Mouse (Mus musculus) T-cell, adult 2 months (primary cell): ENCODE measurements at regions not wholly inside any gene's neighbourhood (a gene's known extent, or its start where the extent isn't known, plus 50 kb on each side); places are given as distances from the start of the nearest gene placed in this dataset.
A peak's percentile ranks its signal among the peaks of the same experiment; 100 is the strongest.

Source experiments
- DNase-seq: peaks from one replicate; pipeline ENCODE4 v3.0.0; 2022; ENCODE audit warnings: low spot score

DNA sequence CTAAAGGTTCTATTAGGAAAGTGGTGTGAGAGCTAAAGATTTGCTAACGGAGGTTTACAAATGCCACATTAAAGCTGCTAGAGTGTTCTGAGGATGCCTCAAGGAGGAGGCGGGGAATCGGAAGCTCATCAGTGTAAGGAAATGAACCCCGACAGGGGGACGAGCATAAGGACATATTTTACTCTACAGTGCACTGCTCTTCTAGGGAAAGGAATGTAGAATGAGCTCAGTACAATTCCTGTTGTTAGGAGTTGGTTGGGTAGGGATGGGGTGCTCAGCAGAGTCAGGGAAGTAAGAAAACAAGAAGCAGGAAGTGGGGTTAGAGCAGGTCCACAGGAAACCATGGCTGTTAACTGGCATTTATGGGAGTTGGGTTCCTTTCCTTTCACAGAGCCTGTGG is 54.6 kb downstream of the Mex3b start:
- peak; percentile 2 for DNase-seq

DNA sequence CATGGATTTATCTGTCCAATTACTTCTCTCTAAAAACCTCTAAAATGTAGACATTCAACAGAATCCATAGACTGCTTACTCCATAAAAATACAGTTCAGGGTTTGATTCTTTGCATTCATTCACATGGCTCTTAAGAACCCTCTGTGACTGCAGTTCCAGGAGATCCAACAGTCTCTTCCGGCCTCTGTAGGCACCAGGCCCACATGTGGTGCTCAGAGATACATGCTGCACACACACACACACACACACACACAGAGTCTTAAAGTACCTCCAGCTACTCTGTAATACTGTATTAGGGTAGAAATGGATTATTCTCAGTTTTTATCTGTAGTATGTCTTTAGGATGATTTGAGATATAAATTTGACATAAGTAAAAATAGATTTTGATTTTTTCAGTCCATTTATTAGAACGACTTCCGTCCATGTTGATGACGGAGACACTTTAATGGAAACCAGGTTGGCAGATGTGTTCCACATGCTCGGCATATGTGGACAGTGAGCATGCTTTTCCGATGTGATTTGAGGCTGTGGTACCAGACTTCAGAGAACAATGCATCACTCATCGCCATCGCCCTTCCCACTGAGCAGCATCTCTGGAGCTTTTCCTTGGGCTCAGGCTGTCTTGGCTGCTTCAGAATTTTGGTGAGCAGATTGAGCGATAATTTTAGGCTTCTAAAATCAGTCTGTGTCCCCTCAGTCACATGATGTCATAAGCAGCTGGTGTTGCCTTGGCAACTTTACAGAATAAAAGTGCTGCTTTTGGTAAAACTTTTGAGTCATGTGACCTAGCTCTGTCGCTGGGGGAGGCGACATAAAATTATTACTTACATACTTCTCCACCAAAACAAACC is 56.3 kb downstream of the Mex3b start:
- DNase-seq: no peak

DNA sequence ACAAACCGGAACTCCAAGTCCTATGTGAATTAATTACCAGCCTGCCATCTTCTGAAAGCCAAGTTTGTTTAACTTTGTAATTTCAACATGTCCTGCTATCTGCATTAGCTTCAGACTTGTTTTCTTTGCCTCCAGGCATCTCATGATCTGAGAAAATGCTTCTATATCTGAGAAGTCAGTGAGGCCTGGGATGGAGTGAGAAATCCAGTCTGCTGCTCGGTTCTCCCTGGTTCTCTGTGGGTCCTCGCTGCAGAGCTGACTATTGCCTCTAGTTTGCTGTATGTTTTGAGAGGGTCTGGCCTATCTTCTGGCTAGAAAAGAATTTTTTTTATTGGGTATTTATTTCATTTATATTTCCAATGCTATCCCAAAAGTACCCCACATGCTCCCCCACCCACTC is 57.0 kb downstream of the Mex3b start:
- DNase-seq: no peak

DNA sequence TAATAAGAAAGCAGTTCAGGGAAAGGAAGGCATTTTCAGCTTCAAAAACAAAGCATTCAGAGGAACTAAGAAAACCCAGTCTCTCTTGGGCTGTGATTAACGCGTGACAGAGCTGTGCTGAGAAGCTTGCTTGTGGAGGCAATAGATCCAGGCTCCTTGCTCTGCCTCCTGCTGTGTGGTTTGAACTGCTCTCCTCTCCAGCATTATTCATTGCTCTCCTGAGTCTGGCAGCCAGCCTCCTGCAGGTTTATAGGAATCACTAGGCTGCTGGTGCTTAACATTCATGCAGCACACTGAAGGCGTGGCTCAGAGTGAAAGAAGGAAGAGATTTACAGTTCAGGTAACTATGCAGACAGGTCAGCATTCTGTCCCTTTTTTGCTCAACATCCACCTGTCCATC is 71.2 kb downstream of the Mex3b start:
- DNase-seq: no peak

DNA sequence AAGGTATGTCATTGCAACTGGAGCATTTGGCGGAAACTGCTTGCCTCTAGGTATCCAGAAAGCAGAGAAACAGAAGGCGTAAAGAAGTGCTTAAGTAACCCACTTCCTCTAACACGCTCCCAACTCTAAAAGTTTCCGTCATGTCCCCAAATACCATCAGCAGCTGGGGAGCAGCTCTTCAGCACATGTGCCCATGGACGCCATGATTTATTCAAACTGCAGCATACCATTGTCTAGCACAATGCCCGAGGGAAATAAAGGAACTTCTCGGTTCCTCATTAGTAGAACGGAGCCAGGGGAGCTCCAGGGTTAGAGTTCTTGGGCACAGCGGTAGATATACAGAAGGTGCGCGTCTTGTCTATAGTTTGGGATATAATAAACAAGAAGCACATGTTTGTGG is 72.4 kb downstream of the Mex3b start:
- DNase-seq: no peak

DNA sequence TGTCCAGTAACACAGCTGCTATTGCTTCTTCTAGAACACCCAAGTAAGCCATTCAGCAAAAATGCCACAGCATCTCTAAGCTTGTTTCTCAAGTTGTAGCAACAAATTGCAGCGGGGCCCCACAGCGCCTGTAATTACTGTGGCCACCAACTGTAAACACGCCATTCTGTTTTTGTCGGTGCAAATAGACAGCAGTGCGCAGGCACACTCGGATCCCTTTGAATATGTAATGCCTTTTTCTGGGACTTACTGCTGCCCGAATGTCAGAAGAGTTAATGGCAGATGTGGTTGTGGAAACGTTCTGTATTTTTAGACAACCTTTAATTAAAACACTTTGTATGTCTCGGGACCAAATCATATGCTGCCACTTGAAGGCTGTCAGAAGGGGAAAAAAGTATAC is 76.2 kb downstream of the Mex3b start:
- DNase-seq: no peak

DNA sequence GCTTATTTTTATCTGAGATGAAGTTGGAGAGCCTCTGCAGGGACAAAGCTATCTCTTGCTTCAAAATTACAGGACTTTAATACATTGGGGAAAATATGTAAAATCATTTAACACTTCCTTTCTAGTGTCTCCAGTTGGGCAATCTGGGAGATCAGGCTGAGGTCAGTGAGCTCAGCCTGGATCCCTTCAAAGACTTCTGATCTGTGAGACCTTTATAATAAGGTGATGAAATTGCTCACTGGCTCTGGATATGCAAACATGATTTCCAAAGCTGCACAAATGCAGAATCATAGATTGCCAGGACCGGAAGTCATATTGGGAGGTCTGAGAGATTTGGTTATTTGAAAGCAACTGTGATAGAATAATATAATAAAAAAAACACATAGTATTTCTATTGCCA is 76.7 kb downstream of the Mex3b start:
- no peak for DNase-seq

DNA sequence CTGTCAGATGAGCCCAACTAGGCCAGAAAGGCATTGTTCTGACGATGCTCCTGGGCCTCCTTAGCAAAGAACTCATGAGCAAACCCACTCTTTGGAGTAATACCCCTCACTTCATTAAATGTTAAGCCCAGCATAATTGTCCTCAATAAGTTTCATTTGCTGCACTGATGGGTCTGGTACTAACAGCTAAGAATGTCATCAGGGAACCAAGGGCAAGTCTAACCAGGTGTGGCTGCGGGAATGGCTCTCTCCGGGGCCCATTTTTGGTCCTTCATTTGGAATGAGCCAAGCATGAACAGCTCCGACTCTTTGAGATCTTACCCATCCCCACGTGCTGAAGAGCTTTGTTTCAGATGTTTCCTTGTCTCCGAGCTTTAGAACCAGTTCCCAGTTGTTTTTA is 82.2 kb downstream of the Mex3b start:
- no peak for DNase-seq

DNA sequence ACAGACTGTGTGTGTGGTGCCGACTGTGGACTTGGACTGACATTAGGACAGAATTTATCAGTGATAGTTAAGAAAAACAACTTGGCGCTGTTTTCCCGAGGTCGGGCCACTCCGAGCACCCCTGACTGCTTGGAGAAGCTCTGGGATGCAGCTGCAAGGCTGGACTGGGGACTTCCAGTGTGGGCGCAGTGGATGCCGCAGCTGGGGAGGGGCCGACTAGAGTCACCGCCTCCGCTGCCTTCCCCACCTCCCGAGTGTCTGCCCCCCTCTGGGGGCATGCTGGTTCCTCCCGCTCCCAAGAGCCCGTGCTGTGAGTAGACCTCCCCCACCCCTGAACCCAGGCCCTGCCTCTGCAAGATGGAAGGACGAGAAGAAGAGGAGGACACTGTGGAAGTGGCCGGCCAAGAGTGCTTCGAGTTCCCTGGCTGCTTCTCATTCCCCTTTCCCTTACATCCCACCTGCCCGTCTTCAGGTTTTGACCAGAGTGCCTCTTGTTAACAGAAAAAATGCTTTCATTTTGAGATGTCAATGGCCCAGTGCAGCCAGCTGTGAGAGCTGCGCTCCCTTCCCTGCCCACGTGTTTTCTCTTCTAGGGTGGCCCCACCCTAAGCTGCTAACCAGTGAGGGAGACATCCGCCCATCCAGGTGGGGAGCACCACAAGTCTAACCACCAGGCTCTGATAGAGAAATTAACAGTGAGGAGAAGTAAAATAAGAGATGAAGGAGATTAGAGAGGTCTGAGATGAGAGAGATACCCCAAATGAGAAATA is 90.3 kb downstream of the Mex3b start:
- peak; percentile 53 for DNase-seq

DNA sequence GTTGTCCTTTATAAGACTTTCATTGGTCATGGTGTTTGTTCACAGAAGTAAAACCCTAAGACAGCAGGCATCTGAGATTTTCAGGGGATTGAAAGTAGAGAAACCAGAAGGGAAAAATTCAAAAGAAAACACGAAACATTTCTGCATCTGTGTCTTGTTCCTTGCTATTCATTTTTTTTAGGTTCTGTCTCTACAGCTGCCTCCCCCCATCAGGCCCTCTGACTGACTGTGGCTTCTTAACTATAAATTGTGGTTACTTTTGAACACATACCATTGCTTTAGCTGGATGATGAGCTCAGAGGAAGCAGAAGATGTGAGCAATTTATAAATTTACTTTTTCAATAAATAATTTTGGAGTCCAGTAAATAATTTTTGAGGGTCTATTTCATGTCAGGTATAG is 103.5 kb downstream of the Mex3b start:
- DNase-seq: no peak

DNA sequence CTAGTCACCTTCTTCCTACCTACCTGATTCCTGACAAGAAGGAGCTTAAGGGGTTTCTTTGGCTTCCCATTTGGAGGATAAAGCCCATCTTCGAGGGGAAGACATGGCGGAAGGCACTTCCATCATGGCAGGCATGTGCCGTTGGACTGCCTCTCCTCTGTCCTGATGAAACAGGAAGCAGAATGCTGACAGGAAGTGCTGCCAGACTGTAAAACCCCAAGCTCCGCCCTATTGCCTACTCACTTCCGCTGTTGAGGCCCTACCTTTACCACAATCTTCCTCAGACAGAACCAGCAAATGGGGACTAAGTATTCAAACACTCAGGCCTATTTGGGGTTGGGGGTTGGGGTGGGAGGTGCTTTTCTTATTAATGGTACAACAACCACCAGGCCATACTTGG is 104.1 kb downstream of the Mex3b start:
- peak; percentile 58 for DNase-seq

DNA sequence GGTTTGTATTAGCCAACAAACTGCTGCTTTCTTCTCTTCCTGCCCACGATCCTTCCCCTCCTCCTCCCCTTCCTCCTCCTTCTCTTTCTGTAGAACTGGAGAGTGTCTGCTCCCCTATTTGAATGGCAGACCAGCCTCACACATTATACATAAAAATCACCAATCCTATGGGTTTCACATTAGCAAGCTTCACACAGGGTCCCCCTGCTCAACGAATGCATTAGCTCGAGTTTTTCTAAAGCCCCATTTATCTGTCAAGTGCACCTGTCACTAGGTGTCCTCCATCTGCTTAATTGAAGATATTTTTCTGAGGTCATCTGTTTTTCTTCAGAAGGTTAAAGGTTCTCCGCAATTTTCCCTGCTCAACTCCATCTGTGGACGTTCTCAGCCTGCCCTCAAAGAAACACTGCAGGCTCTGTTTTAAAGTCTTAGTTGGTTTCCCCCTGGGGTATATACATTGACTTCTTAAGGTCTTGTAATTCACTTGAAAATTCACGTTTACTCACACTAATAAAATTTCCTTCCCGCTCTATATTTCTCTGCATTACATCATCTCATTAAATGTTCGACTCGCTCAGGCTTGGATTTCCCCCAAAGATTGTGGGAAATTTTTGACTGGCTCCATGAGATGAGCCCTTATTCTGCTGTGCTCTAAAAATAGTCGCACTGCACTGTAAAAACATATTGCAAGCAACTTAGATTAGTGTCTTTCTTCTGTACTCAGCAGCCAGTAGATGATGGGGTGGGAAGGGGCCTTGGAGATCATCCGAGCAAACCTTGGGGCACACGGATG is 105.3 kb downstream of the Mex3b start:
- DNase-seq: no peak

DNA sequence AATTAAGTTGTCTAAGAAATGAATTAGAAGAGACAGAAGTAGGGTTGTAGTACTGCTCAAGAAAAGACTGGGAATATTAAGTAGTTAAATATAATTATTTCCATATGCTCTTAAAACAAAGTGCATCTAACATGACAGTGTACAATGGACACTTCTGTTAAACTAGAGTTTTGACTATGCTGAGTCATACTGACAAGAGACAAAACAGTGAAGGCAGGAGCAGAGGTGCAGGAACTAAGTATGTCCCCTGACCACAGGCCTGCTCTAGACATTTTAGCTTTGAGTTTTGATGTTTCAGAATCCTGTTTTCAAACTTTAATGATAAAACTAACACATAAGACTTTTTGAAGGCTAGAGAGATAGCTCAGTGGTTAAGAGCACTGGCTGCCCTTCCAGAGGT is 123.6 kb downstream of the Mex3b start:
- DNase-seq: no peak

DNA sequence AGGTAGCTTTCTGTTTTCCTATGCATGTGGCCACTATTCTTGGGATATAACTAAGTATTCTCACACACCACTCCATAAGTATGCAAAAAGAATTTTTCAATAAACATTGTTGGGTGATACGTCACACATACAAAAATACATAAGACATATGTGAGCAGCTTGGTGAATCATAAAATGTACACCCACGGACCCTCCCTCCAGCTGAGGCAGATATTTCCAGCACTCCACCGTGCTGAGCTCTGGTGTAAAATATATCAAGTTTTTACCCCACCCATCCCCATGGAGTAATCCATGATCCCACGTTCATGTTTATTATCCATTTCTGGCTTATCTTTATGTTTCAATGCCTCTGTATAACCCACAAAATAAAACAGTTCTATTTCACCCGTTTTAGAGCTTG is 126.0 kb downstream of the Mex3b start:
- DNase-seq: no peak

DNA sequence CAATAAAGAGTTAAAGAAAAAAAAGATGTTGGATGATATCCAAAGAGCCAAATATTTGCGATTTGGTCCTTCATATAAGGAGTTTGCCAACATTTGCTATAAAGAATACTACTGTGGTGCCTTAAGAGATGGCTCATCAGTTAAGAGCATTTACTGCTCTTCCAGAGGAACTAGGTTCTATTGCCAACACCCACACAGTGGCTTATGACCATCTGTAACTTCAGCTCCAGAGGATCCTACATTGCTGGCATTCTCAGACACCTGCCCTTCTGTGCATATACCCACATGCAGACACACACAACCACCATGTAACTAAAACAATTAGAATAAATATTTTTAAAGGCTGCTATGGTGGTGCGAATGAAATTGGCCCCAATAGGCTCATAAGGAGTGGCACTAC is 131.7 kb downstream of the Mex3b start:
- DNase-seq: no peak

DNA sequence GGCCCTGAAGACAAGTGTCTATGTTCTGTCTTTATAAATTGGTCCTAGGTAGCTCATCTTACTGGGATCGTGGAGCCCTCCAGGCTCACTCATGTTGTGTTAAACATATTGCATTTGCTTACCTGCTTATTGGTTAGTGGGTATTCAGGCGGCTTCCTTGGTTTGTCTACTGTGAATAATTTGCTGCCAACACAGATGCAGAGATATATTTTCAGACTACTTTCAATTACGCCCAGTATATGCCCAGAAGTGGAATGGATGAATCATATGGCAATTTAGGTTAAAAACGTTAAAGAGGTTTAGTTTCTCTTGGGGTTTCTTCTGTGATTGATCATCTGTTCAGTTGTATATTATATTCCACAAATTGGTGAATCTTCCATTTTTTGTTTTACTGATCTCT is 140.4 kb downstream of the Mex3b start:
- no peak for DNase-seq

DNA sequence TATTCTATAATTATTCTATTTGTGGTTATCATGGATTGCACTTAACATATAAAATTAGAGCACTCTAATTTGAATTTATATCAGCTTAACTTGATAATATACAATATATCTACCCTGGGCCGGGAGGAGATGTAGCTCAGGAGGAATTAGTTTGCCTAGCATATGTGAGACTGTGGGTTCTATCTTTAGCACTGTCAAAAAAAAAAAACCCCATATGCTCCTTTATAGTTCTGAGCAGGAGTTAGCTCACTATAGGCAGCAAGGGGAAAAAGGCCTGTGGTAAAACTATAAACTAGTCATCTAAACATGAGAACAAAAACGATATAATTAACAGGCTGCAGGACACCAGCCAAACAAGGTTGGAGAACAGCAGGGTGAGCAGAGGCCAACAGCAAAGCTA is 145.0 kb downstream of the Mex3b start:
- no peak for DNase-seq

DNA sequence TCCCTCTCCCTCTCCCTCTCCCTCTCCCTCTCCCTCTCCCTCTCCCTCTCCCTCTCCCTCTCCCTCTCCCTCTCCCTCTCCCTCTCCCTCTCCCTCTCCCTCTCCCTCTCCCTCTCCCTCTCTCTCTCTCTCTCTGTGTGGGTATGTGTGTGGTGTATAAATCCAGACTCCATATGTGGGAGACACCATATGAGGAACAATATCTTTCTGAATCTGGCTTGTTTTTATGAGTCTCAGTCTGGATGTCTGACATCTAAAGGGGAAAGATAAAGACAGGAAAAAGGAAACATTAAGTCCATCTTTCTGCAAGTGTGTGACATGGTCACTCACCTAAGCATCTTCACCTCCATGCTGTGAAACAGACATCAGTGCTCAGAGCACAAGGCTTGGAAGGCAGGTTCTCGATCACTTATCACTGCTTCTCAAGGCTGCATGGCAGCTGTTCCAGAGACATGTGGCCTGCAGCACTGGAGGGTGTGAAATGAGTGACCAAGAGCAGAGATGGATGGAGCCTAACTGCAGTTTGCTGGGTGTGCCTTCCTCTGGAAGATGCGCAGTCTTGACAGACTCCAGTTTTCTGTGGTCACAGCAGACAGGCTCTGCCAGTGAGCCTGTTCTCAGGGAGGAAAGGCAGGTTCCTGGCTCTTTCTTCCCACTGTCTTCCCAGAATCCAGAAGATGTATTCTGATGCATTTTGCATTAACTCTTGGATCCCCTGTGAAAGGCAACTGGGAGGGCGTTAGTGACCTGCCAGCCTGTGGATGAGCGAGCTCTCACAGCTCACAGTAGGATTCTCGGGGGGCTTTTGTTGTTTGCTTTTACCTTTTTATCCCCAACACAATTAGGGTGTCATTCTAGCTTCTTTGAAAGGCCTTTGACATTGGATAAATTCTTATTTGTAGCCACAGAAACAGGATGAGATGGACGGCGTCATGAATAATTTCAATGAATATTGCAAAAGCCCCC is 147.9 kb downstream of the Mex3b start:
- DNase-seq: no peak

DNA sequence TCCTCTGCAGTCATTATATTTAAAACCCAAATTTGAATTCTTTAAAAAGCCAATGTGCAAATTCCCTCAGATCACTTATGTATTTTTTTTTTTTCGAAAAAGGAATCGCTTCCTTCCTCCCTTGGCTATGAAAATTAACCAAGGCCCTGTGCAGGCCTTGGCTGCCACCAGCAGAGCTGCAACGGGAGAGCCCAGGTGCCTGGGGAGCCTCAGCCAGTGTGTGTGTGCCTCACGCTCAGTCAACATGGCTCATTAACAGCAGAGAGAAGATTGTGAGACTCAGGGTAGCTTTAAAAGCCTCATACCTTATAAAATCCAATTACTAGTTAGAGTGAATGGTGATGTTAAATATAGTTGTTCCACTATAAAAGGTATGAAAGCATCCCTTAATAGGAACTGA is 148.6 kb downstream of the Mex3b start:
- no peak for DNase-seq

DNA sequence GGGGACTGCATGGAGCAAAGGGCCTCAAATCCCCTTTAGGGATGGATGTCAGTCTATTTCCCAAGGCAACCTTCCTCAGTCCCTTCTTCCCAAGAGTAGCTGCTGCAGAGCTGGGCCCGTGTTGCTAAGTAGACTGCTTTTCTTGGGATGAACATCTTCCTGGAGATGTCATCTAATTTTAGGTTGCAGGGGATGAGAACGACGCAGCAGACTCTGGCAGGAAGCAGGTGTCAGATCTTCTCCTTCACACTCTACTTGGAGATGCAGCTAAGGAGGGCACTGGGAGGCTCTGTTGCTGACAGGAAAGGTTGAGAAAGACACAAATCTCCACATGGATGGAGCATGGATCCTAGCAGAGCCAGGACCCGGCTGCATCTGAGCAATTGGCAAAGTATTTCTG is 149.4 kb downstream of the Mex3b start:
- DNase-seq: no peak

DNA sequence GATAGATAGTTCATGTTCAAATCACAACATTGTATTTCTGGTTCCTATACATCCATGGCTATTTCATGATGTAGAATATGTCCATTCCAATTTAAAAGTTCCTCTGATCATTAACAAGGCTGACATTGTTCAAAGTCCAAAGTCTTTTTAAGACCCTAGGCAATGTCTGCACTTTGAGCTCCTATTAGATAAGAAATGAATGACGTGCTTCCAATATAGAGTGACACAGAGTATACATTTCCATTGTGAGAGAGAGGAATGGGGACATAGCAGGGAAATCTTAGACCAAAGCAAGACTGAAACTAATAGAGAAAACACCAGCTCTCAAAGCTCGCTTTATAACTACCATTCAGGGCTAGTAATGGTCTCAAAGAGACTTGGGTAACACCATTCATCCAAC is 153.5 kb downstream of the Mex3b start:
- DNase-seq: no peak

DNA sequence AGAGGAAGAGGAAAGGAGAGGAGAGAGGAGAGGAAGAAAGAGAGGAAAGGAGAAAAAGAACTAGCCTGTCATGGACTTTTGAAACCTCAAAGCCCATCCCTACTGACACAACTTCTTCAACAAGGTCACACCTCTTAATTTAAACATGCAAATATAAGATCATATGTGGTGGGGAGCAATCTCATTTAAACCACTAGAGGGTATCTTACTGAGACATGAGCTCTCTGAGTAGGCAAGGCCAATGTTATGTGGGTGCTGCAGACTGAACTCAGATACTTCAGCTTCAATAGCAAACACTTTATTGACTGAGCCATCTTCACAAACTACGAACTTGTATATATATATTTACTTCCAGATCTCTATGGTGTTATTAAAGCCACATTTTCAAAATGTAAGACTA is 156.9 kb downstream of the Mex3b start:
- no peak for DNase-seq
